In the genomic region with DNA sequence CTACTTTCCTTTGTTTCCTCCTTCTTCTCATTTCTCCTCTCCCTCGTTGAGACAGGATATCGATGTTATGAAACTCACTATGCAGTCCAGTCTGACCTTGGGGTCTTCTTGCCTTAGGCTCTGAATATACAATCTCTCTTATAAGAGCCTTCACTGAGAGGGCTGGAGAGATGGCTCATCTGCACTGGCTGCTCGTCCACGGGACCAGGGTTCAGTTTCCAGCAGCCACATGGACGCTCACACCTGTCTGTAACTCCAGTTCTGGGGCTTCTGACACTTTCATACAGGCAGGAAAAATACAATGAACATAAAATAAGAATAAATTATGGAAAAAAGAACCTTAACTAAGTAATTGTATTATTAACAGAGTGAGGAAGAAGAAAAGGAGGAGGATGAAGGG, we compare ENCODE assay signal across 41 mouse cellular contexts. TPM values are rescaled to one million over a fixed set of nuclear protein-coding genes. Genes with fewer than 3 reads are reported as not detected.
"Had no signal": no experiment of that assay in that cellular context is flagged by ENCODE, and none has a peak within 500 bp of the region (broad histone marks: within the 10 kb centered on the region; RNA-seq: fewer than 3 reads in every experiment).

No protein-coding gene starts in this region.

- DNase-seq: left cerebral cortex, postnatal 4 days; liver; liver, embryonic 13.5 days; liver, postnatal 0 days; lung, adult 18-20 months; lung, adult 2 months; lung, embryonic 14.5 days; lung, postnatal 10 days; lung, postnatal 14 days; lung, postnatal 36 days; lung, postnatal 4 days had no signal

- H3K9me3 ChIP-seq: limb, embryonic 10.5 days; limb, embryonic 12.5 days; limb, embryonic 13.5 days; limb, embryonic 15.5 days; liver, embryonic 12.5 days; liver, embryonic 13.5 days; liver, embryonic 15.5 days; lung, embryonic 15.5 days; megakaryocyte, embryonic 14.5 days; midbrain, embryonic 10.5 days; midbrain, embryonic 12.5 days; midbrain, embryonic 13.5 days; midbrain, embryonic 15.5 days; neural tube, embryonic 12.5 days had no signal

- H3K36me3 ChIP-seq: limb, embryonic 10.5 days; limb, embryonic 12.5 days; limb, embryonic 13.5 days; limb, embryonic 15.5 days; liver, embryonic 12.5 days; liver, embryonic 13.5 days; liver, embryonic 15.5 days; lung, embryonic 15.5 days; midbrain, embryonic 10.5 days; midbrain, embryonic 12.5 days; midbrain, embryonic 13.5 days; midbrain, embryonic 15.5 days; neural tube, embryonic 12.5 days had no signal

- H3K4me1 ChIP-seq: limb, embryonic 10.5 days; limb, embryonic 12.5 days; limb, embryonic 13.5 days; limb, embryonic 15.5 days; liver, embryonic 12.5 days; liver, embryonic 13.5 days; liver, embryonic 15.5 days; lung, embryonic 15.5 days; megakaryocyte, embryonic 14.5 days; midbrain, embryonic 13.5 days; midbrain, embryonic 15.5 days; neural tube, embryonic 12.5 days had no signal

- H3K27ac ChIP-seq: left cerebral cortex, adult 2 months; limb, embryonic 10.5 days; limb, embryonic 12.5 days; limb, embryonic 13.5 days; limb, embryonic 15.5 days; liver, embryonic 12.5 days; liver, embryonic 13.5 days; liver, embryonic 14.5 days; liver, embryonic 15.5 days; lung, embryonic 15.5 days; macrophage; midbrain, embryonic 10.5 days; midbrain, embryonic 12.5 days; midbrain, embryonic 13.5 days; midbrain, embryonic 15.5 days; neural tube, embryonic 12.5 days had no signal

- ATAC-seq: liver, embryonic 12.5 days; liver, postnatal 0 days; lung, postnatal 0 days; midbrain, embryonic 13.5 days; midbrain, embryonic 15.5 days; midbrain, embryonic 16.5 days had no signal

- H3K9ac ChIP-seq: limb, embryonic 12.5 days; limb, embryonic 13.5 days; limb, embryonic 15.5 days; liver, embryonic 12.5 days; liver, embryonic 13.5 days; liver, embryonic 14.5 days; liver, embryonic 15.5 days; liver, postnatal 0 days; lung, embryonic 14.5 days; lung, embryonic 15.5 days; midbrain, embryonic 12.5 days; midbrain, embryonic 13.5 days; midbrain, embryonic 15.5 days; neural tube, embryonic 12.5 days had no signal

- H3K4me2 ChIP-seq: limb, embryonic 12.5 days; limb, embryonic 13.5 days; limb, embryonic 15.5 days; liver, embryonic 11.5 days; liver, embryonic 12.5 days; liver, embryonic 13.5 days; liver, embryonic 15.5 days; lung, embryonic 14.5 days; lung, embryonic 15.5 days; midbrain, embryonic 12.5 days; midbrain, embryonic 13.5 days; midbrain, embryonic 15.5 days; neural tube, embryonic 12.5 days had no signal

- H3K4me3 ChIP-seq: left cerebral cortex, adult 2 months; limb, embryonic 10.5 days; limb, embryonic 12.5 days; limb, embryonic 13.5 days; limb, embryonic 15.5 days; liver, embryonic 12.5 days; liver, embryonic 13.5 days; liver, embryonic 15.5 days; lung, embryonic 15.5 days; megakaryocyte, embryonic 14.5 days; midbrain, embryonic 10.5 days; midbrain, embryonic 12.5 days; midbrain, embryonic 13.5 days; midbrain, embryonic 15.5 days; myocyte; neural tube, embryonic 12.5 days had no signal

- H3K27me3 ChIP-seq: limb, embryonic 12.5 days; limb, embryonic 13.5 days; limb, embryonic 15.5 days; liver, embryonic 12.5 days; liver, embryonic 13.5 days; liver, embryonic 15.5 days; lung, embryonic 15.5 days; neural tube, embryonic 12.5 days had no signal

RNA-seq across cellular contexts. Expression of a gene that starts 9.5 kb away (rescaled TPM):
- total RNA-seq: liver, adult 2 months; megakaryocyte progenitor cell, adult 5-6 weeks; megakaryocyte, adult 5-6 weeks; megakaryocyte-erythroid progenitor cell, adult 5-6 weeks; midbrain, postnatal 0 days; monocyte, adult 5-6 weeks had no signal
- polyA plus RNA-seq: limb, embryonic 10.5 days; limb, embryonic 11.5 days; limb, embryonic 13.5 days; limb, embryonic 15.5 days; liver, adult 2 months; liver, embryonic 11.5 days; liver, embryonic 12.5 days; liver, embryonic 13.5 days; liver, embryonic 14.5 days; liver, embryonic 15.5 days; liver, embryonic 16.5 days; liver, postnatal 0 days; lung, adult 2 months; lung, embryonic 14.5 days; lung, embryonic 15.5 days; lung, embryonic 16.5 days; lung, postnatal 0 days; macrophage; midbrain, embryonic 10.5 days; midbrain, embryonic 12.5 days; midbrain, embryonic 13.5 days; myocyte; neural tube, embryonic 11.5 days; neural tube, embryonic 12.5 days had no signal

RNA-seq across cellular contexts. Expression of a gene that starts 53.6 kb away (rescaled TPM):
- total RNA-seq: liver, adult 2 months; megakaryocyte progenitor cell, adult 5-6 weeks; megakaryocyte, adult 5-6 weeks; megakaryocyte-erythroid progenitor cell, adult 5-6 weeks; monocyte, adult 5-6 weeks had no signal
- polyA plus RNA-seq: liver, adult 2 months; liver, embryonic 12.5 days; liver, embryonic 13.5 days; liver, embryonic 14.5 days; liver, embryonic 15.5 days; liver, embryonic 16.5 days; liver, postnatal 0 days; lung, adult 2 months; lung, postnatal 0 days; macrophage; myocyte had no signal
